Mouse (Mus musculus) midbrain, embryonic 10.5 days (tissue): ENCODE measurements around the gene Pdcd10. TPM values are rescaled to one million over a fixed set of nuclear protein-coding genes. Genes with fewer than 3 reads are reported as not detected.

Experiments
- polyA plus RNA-seq: library from polyadenylated mRNA; unstranded; fragments of >200 nt; fragmentation: Nextera tagmentation; extraction: Ambion mirVana; gene quantifications from 2 replicates; pipeline ENCODE4 v1.2.1, GENCODE M21; 2016

Pdcd10 gene
- polyA plus RNA-seq, 1 experiment from 2014 or later: 82.5 TPM

Other genes starting within 250 kb of the Pdcd10 start
- 0.07 TPM in 1 of 2 replicates, not detected in the other for gene Wdr49, start 74.7 kb downstream of the Pdcd10 start, polyA plus RNA-seq
- 8.6 and 15.8 TPM in 2 replicates for gene Serpini1, start 691 bp upstream of the Pdcd10 start, polyA plus RNA-seq
- gene Gm29133, start 191.3 kb upstream of the Pdcd10 start, polyA plus RNA-seq: not detected in 2 replicates